Mouse (Mus musculus) thymus, adult 2 months (tissue): ENCODE results near the gene Thra. TPM values are rescaled to one million over a fixed set of nuclear protein-coding genes. Genes with fewer than 3 reads are reported as not detected.
A peak's percentile ranks its signal among the peaks of the same experiment; 100 is the strongest.

Experiments
- DNase-seq: peaks from one replicate; pipeline ENCODE4 v3.0.0; 2021
- H3K27ac ChIP-seq: fragments of 200-500 bp; 2 replicates; pipeline ENCODE4 v1.5.1; 2012; ENCODE audit warnings: low read length, control low read depth; ENCODE audit not compliant: control insufficient read depth, insufficient read depth
- H3K27me3 ChIP-seq: fragments of 200-500 bp; 2 replicates; pipeline ENCODE4 v1.6.1; 2012; ENCODE audit warnings: mild to moderate bottlenecking, low read length, moderate library complexity, mixed read lengths; ENCODE audit not compliant: control insufficient read depth, insufficient read depth
- H3K36me3 ChIP-seq: fragments of 200-500 bp; 2 replicates; pipeline ENCODE4 v1.6.1; 2012; ENCODE audit warnings: mild to moderate bottlenecking, low read length, moderate library complexity; ENCODE audit not compliant: control insufficient read depth, insufficient read depth
- H3K4me1 ChIP-seq: fragments of 200-500 bp; replicated peaks from 2 replicates; pipeline ENCODE4 v1.6.1; 2012; ENCODE audit warnings: low read length; ENCODE audit not compliant: control insufficient read depth, insufficient read depth
- H3K4me3 ChIP-seq: fragments of 200-500 bp; 2 replicates; pipeline ENCODE4 v1.5.1; 2012; ENCODE audit warnings: mild to moderate bottlenecking, low read length, control low read depth, moderate library complexity; ENCODE audit not compliant: control insufficient read depth, insufficient read depth
- CTCF ChIP-seq: fragments of 200-500 bp; IDR thresholded peaks from 2 replicates; pipeline ENCODE4 v1.5.1; 2012; ENCODE audit warnings: mild to moderate bottlenecking, control low read depth, low read length, moderate library complexity, borderline replicate concordance; ENCODE audit not compliant: control insufficient read depth, poor library complexity, insufficient read depth; ENCODE audit errors: extremely low read depth
- POLR2A ChIP-seq: fragments of 200-500 bp; IDR thresholded peaks from 2 replicates; pipeline ENCODE4 v1.6.1; 2012; ENCODE audit warnings: mild to moderate bottlenecking, low read length, control low read depth, moderate library complexity; ENCODE audit not compliant: control insufficient read depth, poor library complexity, insufficient read depth; ENCODE audit errors: extremely low read depth
- WGBS: fragments of 180-500 bp; shearing (Covaris S2); methylation state at CpG from one replicate; pipeline ENCODE4 v1.1.7; 2018; 5-methylcytosine and 5-hydroxymethylcytosine counted together
- polyA plus RNA-seq: library from polyadenylated mRNA; depleted of rRNA; stranded (reverse); fragments of >200 nt; gene quantifications from 2 replicates; pipeline ENCODE4 v1.2.3, GENCODE M21; 2012

The Thra gene
- polyA plus RNA-seq, 1 experiment, result 36.8 TPM

DNA sequence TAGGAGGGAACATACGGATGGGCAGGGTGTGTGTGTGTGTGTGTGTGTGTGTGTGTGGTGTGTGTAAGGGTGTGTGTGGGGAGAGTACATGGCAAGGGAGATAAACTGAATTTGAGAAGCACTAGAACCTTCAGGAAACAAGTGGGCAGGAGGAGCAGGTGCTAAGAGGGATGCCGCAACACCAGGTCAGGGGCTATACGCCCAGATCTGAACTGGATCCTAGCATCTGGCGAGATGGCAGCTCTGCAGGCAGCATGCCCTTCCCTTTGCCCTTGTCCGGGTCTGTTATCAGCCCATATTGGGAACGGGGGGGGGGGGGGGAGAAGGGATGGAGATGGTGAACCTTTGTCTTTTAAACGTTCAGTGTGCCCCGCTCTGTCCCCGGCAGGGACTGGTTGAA is 1.5 kb upstream of the Thra start:
- peaks cover 25% of the 10 kb centered on the region for H3K4me1 ChIP-seq
- no peak for DNase-seq
- 88% methylated on average over 9 of the region's 9 CpGs for WGBS
- H3K27ac ChIP-seq, result no peak overlapping the region
- no peaks in the 10 kb centered on the region for H3K27me3 ChIP-seq
- no peak overlapping the region for H3K4me3 ChIP-seq
- TF ChIP-seq CTCF (no peak), POLR2A (no peak)
- no peaks in the 10 kb centered on the region for H3K36me3 ChIP-seq

DNA sequence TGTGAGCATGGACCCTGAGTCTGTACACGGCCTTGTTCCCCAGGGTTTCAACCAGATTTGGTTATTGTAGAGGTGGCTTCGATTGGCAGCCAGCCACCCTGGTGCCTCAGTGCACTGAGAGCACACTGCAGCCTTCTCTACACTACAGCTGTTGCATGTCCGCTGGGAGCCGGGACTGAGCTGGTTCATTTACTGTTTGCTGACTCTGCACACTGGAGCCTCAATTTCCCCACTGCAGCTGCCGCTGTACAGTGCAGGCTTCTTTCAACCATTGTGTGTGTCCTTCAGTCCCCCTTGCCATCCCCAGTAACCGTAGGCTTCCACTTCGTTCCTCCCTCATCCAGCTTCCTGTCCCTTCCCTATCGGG is 429 bp upstream of the Thra start:
- DNase-seq, result no peak
- no peak for TF ChIP-seq CTCF
- TF ChIP-seq POLR2A, result no peak
- Histone ChIP-seq H3K27me3 (no peaks in the 10 kb centered on the region), H3K4me1 (peaks cover 36% of the 10 kb centered on the region), H3K4me3 (no peak overlapping the region), H3K27ac (no peak overlapping the region), H3K36me3 (no peaks in the 10 kb centered on the region)
- WGBS, result 55% methylated on average over 8 of the region's 8 CpGs

DNA sequence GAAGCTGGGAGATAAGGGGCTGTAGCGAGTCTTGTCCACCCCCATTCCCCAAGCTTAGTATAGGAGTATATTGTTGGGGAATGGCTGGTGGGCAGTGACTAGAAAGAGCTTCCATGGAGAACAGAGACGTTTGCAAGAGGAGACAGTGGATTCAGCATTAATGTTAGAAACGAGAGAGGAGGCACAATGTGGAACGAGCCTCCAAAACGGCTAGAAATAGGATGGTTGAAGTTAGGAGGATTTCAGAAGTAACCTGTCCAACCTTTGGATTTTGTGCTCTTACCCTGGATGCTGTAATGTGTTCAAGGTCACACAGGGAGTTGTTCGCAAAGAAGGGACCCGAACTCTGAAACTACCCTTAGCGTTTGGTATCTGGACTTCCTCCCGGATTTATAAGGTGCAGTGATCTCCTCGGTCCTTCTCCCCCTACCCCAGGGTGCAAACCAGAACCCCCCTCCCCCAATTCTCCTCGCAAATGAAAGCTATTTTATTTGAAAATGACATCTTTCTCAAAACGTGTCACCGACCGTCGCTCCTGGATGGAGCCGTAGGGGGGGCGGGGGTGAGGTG is 698 bp downstream of the Thra start:
- Histone ChIP-seq H3K36me3 (no peaks in the 10 kb centered on the region), H3K4me1 (peaks cover 41% of the 10 kb centered on the region), H3K27ac (no peak overlapping the region), H3K27me3 (no peaks in the 10 kb centered on the region), H3K4me3 (peak overlapping the region; percentile 49)
- WGBS, result 1% methylated on average over 17 of the region's 17 CpGs
- TF ChIP-seq CTCF (no peak), POLR2A (no peak)
- no peak for DNase-seq

DNA sequence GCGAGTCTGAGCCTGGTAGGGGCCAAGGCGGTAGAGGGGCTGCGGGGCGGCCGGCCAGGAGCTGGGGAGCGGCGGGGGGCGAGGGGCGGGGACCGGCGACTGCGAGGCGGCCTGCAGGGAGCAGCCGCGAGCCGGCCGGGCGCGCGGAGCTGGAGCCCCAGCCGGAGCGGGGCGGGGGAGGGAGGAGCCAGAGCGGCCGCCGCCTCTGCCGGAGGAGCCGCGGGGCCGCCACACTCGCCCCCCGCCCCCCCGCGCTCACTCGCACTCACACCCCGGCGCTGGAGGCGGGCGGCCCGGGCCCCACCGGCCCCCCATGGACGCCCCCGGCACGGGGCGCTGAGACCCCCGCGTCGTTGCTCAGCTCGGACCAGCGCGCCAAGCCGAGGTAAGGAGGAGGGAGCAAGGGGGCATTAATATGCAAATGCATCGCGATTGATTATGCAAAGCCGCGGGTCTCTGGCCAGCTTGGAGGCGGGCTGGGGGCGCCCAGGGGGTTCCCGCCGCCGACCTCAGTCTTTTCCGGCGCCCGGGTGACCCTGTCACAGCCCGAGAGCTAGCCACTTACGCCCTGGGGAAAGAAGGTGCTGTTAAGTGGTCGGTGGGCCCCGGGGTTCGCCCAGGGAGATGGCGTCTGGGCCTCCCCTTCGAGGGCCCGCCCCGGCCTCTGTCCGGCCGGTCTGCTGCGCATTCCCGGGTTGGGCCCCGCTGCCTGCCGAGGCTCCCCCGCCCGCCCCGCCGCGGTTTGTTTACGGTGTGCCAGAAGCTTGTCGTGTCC is 1.4 kb downstream of the Thra start:
- no peaks in the 10 kb centered on the region for H3K27me3 ChIP-seq
- no peak overlapping the region for H3K27ac ChIP-seq
- WGBS, result under 1% methylated on average over 68 of the region's 86 CpGs
- H3K4me3 ChIP-seq, result peak overlapping the region; percentile 62
- H3K4me1 ChIP-seq, result peaks cover 48% of the 10 kb centered on the region
- H3K36me3 ChIP-seq, result no peaks in the 10 kb centered on the region
- TF ChIP-seq POLR2A (no peak), CTCF (0 out of 2 replicates have a peak, but pooled peaks have one; percentile 22)
- DNase-seq, result peak; percentile 82

DNA sequence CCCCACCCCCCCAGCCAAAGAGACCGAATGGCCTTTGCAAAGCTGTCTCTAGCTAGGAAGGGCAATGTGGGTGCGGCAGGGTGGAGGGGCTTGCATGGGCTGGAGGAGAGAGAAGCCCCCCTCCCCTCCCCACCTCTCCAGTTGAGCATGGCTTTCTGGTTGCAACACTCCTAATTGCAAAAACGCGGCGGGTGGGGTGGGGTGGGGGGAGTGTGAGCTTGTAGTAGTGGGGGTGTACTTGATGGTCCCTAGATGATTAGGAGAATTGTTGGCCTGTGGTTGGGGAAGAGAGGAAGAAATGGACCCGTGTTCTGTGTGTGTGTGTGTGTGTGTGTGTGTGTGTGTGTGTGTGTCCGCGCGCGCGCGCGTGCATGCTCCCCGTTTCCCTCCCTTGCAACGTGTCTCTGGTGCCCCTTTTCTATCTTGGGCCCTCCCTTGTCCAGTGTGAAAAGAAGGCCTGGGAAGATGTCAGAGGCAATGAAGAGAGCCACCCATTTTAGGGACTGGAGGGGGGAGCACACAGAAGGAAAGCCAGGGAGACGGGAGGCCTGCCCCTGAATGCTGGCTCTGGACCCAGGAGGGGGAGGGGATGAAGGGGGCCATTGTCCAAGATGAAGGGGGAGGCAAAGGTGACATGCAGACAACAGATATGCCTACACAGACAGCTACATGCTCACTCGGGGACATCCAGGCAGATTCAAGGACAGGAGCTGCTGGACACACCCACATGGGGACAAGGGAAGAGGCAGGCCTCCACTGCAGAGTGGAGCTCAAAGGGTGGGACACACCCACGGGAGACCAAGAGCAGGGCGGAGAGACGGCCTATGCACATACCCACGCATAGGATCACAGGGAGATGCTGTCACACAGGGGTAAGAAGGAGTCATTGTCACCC is 2.2 kb downstream of the Thra start:
- peaks cover 54% of the 10 kb centered on the region for H3K4me1 ChIP-seq

DNA sequence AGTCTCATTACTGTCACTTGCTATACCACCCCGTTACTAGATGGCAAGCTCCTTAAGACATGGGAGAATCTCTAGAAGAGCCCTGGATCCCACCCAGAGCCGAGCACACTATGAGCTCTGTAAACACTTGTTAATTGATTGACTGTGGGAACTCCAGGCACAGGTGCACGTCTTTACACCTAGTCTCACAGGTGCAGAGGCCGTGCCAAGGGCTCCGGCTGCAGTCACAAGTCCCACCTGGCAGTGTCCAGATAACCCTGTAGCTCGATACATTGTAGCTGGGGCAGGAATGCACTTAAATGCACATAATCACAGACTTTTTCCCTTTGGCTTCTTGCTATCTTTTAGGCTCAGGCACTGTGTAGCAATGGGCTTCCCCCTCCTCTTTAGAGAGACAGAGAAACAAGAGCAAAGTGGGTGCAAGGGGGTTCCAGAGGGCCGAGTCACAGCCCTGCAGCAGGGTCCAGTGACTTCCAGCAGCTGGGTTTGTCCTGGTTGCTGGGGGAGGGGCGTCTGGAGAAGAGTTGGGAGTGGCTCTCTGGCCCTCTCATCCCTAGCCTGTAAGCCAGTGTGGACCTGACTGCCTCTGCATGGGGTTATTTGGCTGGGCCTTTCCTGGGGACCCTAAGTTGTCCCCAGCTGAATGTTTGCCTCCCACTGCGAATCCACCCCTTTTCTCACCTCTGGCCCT is 3.4 kb downstream of the Thra start:
- no peak for TF ChIP-seq POLR2A
- TF ChIP-seq CTCF, result no peak
- 83% methylated on average over 9 of the region's 9 CpGs for WGBS
- Histone ChIP-seq H3K36me3 (no peaks in the 10 kb centered on the region), H3K27ac (no peak overlapping the region), H3K27me3 (no peaks in the 10 kb centered on the region), H3K4me1 (peaks cover 66% of the 10 kb centered on the region), H3K4me3 (no peak overlapping the region)
- DNase-seq, result no peak

More for the DNA sequence above, 2.2 kb downstream of the Thra start:
- no peaks in the 10 kb centered on the region for H3K36me3 ChIP-seq
- WGBS, result 14% methylated on average over 21 of the region's 21 CpGs
- no peak overlapping the region for H3K27ac ChIP-seq
- TF ChIP-seq CTCF, result no peak
- no peak for TF ChIP-seq POLR2A
- H3K4me3 ChIP-seq, result peak overlapping the region; percentile 62
- DNase-seq, result no peak
- H3K27me3 ChIP-seq, result no peaks in the 10 kb centered on the region
